ENCODE assay signal across 16 mouse cellular contexts in genomic region chr7:45086084-45086483, GRCm38 (mm10). TPM values are rescaled to one million over a fixed set of nuclear protein-coding genes. Genes with fewer than 3 reads are reported as not detected.
DNase-seq lines count a peak whose midpoint lies in the region; ATAC-seq and TF ChIP-seq lines count a peak whose summit lies in the region.
"Had no signal": no experiment of that assay in that cellular context is flagged by ENCODE, and none has a peak within 500 bp of the region (broad histone marks: within the 10 kb centered on the region; RNA-seq: fewer than 3 reads in every experiment).

No protein-coding gene starts in this region.

- no peak for ATAC-seq in forebrain, postnatal 0 days
- no peak for ATAC-seq in forebrain, embryonic 13.5 days
- ATAC-seq in kidney, postnatal 0 days (replicated peaks; ENCODE audit: low FRiP score, low read depth) = no peak
- ATAC-seq in forebrain, embryonic 15.5 days (replicated peaks) = no peak
- ATAC-seq: forebrain, embryonic 16.5 days; intestine, embryonic 16.5 days; midbrain, embryonic 13.5 days had no signal

- H3K27ac ChIP-seq in forebrain, postnatal 0 days (ENCODE audit: low read depth, low read length) = no peak overlapping the region
- H3K27ac ChIP-seq in forebrain, embryonic 13.5 days = no peak overlapping the region
- no peak overlapping the region for H3K27ac ChIP-seq in kidney, postnatal 0 days
- H3K27ac ChIP-seq in thymus, adult 2 months (ENCODE audit: control insufficient read depth, insufficient read depth, low read length) = no peak overlapping the region
- no peak overlapping the region for H3K27ac ChIP-seq in forebrain, embryonic 15.5 days (replicated peaks)
- H3K27ac ChIP-seq: liver, embryonic 15.5 days; midbrain, embryonic 13.5 days had no signal

- no peak overlapping the region for H3K4me3 ChIP-seq in forebrain, postnatal 0 days (ENCODE audit: low read depth, low read length)
- no peak overlapping the region for H3K4me3 ChIP-seq in forebrain, embryonic 13.5 days
- H3K4me3 ChIP-seq in kidney, postnatal 0 days (replicated peaks; ENCODE audit: low read depth, low read length) = no peak overlapping the region
- no peak overlapping the region for H3K4me3 ChIP-seq in thymus, adult 2 months (ENCODE audit: control insufficient read depth, insufficient read depth, low read length)
- no peak overlapping the region for H3K4me3 ChIP-seq in forebrain, embryonic 15.5 days
- H3K4me3 ChIP-seq: liver, embryonic 15.5 days; midbrain, embryonic 13.5 days had no signal

- 79% methylated on average over 4 of the region's 4 CpGs for WGBS in forebrain, postnatal 0 days
- 81% methylated on average over 4 of the region's 4 CpGs for WGBS in forebrain, embryonic 13.5 days
- 81% methylated on average over 4 of the region's 4 CpGs for WGBS in kidney, postnatal 0 days
- WGBS in thymus, adult 2 months = 84% methylated on average over 4 of the region's 4 CpGs
- 78% methylated on average over 4 of the region's 4 CpGs for WGBS in forebrain, embryonic 15.5 days

- TF ChIP-seq CTCF in forebrain, postnatal 0 days (IDR thresholded peaks at IDR 0.05; ENCODE audit: low read depth) = peak; percentile 20; the same call in 1 of the 2 replicates
- 0 out of 2 replicates have a peak, but pooled peaks have one; percentile 29 for TF ChIP-seq CTCF in kidney, postnatal 0 days (IDR thresholded peaks at IDR 0.05; ENCODE audit: low read depth)
- TF ChIP-seq CTCF in thymus, adult 2 months (IDR thresholded peaks at IDR 0.05; ENCODE audit: borderline replicate concordance, control insufficient read depth, extremely low read depth, insufficient read depth, low read length, poor library complexity) = 0 out of 2 replicates have a peak, but pooled peaks have one; percentile 20

- H3K4me2 ChIP-seq in forebrain, postnatal 0 days (ENCODE audit: low read depth) = no peak overlapping the region
- H3K4me2 ChIP-seq in forebrain, embryonic 13.5 days = no peak overlapping the region
- H3K4me2 ChIP-seq in kidney, postnatal 0 days (ENCODE audit: low read length) = no peak overlapping the region
- H3K4me2 ChIP-seq in forebrain, embryonic 15.5 days (replicated peaks) = no peak overlapping the region
- H3K4me2 ChIP-seq: liver, embryonic 15.5 days; midbrain, embryonic 13.5 days had no signal

- DNase-seq in forebrain, postnatal 0 days = no peak
- no peak for DNase-seq in kidney, postnatal 0 days (ENCODE audit: low spot score)
- DNase-seq in kidney, adult 8-10 months = no peak
- DNase-seq in thymus, adult 2 months = no peak
- DNase-seq in thymus, postnatal 4 days = no peak
- no peak for DNase-seq in embryo, embryonic 10.5 days (ENCODE audit: low spot score)
- DNase-seq: cerebellum, adult 8-10 months; gastrocnemius, postnatal 10 days; heart, postnatal 36 days; kidney, postnatal 36 days had no signal

- no peaks in the 10 kb centered on the region for H3K9me3 ChIP-seq in forebrain, postnatal 0 days (ENCODE audit: low read length)
- no peaks in the 10 kb centered on the region for H3K9me3 ChIP-seq in forebrain, embryonic 13.5 days (replicated peaks)
- H3K9me3 ChIP-seq in kidney, postnatal 0 days (replicated peaks; ENCODE audit: low read length) = no peaks in the 10 kb centered on the region
- no peaks in the 10 kb centered on the region for H3K9me3 ChIP-seq in forebrain, embryonic 15.5 days
- H3K9me3 ChIP-seq: liver, embryonic 15.5 days; midbrain, embryonic 13.5 days had no signal

- H3K27me3 ChIP-seq in forebrain, postnatal 0 days (ENCODE audit: insufficient read depth, low read length) = no peaks in the 10 kb centered on the region
- H3K27me3 ChIP-seq in forebrain, embryonic 13.5 days = no peaks in the 10 kb centered on the region
- H3K27me3 ChIP-seq in kidney, postnatal 0 days (ENCODE audit: insufficient read depth, low read length) = no peaks in the 10 kb centered on the region
- H3K27me3 ChIP-seq in thymus, adult 2 months (ENCODE audit: control insufficient read depth, insufficient read depth, low read length) = peaks cover 2% of the 10 kb centered on the region; the same call in 1 of the 2 replicates
- no peaks in the 10 kb centered on the region for H3K27me3 ChIP-seq in forebrain, embryonic 15.5 days
- H3K27me3 ChIP-seq: liver, embryonic 15.5 days; midbrain, embryonic 13.5 days had no signal

- H3K36me3 ChIP-seq in forebrain, postnatal 0 days (ENCODE audit: insufficient read depth) = 0 out of 2 replicates have a peak, but pooled peaks cover 12% of the 10 kb centered on the region
- H3K36me3 ChIP-seq in forebrain, embryonic 13.5 days (ENCODE audit: poor library complexity, severe bottlenecking) = peaks cover 51% of the 10 kb centered on the region
- peaks cover 32% of the 10 kb centered on the region for H3K36me3 ChIP-seq in kidney, postnatal 0 days (ENCODE audit: insufficient read depth, low read length)
- no peaks in the 10 kb centered on the region for H3K36me3 ChIP-seq in thymus, adult 2 months (ENCODE audit: control insufficient read depth, insufficient read depth, low read length)
- H3K36me3 ChIP-seq in forebrain, embryonic 15.5 days = peaks cover 8% of the 10 kb centered on the region; the same call in 1 of the 2 replicates
- H3K36me3 ChIP-seq: liver, embryonic 15.5 days had no signal

- TF ChIP-seq POLR2A in thymus, adult 2 months (IDR thresholded peaks at IDR 0.05; ENCODE audit: control insufficient read depth, extremely low read depth, insufficient read depth, low read length, poor library complexity) = no peak

- no peak overlapping the region for H3K9ac ChIP-seq in forebrain, postnatal 0 days
- H3K9ac ChIP-seq in forebrain, embryonic 13.5 days = no peak overlapping the region
- H3K9ac ChIP-seq in kidney, postnatal 0 days (ENCODE audit: low read depth, low read length) = no peak overlapping the region
- H3K9ac ChIP-seq in forebrain, embryonic 15.5 days (replicated peaks) = no peak overlapping the region
- H3K9ac ChIP-seq: liver, embryonic 15.5 days; midbrain, embryonic 13.5 days had no signal

- no peaks in the 10 kb centered on the region for H3K4me1 ChIP-seq in forebrain, postnatal 0 days (ENCODE audit: insufficient read depth)
- peaks cover 3% of the 10 kb centered on the region for H3K4me1 ChIP-seq in forebrain, embryonic 13.5 days
- 0 out of 2 replicates have a peak, but pooled peaks cover 3% of the 10 kb centered on the region for H3K4me1 ChIP-seq in kidney, postnatal 0 days (replicated peaks; ENCODE audit: insufficient read depth, low read length)
- peaks cover 26% of the 10 kb centered on the region for H3K4me1 ChIP-seq in thymus, adult 2 months (replicated peaks; ENCODE audit: control insufficient read depth, insufficient read depth, low read length)
- peaks cover 2% of the 10 kb centered on the region; the same call in 1 of the 2 replicates for H3K4me1 ChIP-seq in forebrain, embryonic 15.5 days

RNA-seq across cellular contexts. Expression of gene Rcn3, which starts 5.9 kb away (rescaled TPM):
- total RNA-seq in forebrain, postnatal 0 days (2014; rRNA removed) = 29.7 and 43.8 TPM in 2 replicates
- 32.6 and 36.4 TPM in 2 replicates for polyA plus RNA-seq in forebrain, postnatal 0 days (2015; fragmentation: Nextera tagmentation; extraction: Ambion mirVana)
- 61.3 and 62.0 TPM in 2 replicates for polyA plus RNA-seq in forebrain, embryonic 13.5 days (2015; fragmentation: Nextera tagmentation; extraction: Ambion mirVana)
- polyA plus RNA-seq in kidney, postnatal 0 days (2015; fragmentation: Nextera tagmentation; extraction: Ambion mirVana) = 215 and 228 TPM in 2 replicates
- polyA plus RNA-seq in thymus, adult 2 months (2012; rRNA removed) = 22.2 and 34.9 TPM in 2 replicates
- polyA plus RNA-seq in forebrain, embryonic 15.5 days (2015; fragmentation: Nextera tagmentation; extraction: Ambion mirVana) = 49.6 and 54.4 TPM in 2 replicates

RNA-seq across cellular contexts. Expression of gene Fcgrt, which starts 17.6 kb away (rescaled TPM):
- total RNA-seq in forebrain, postnatal 0 days (2014; rRNA removed) = 24.9 and 29.4 TPM in 2 replicates
- 35.1 and 44.7 TPM in 2 replicates for polyA plus RNA-seq in forebrain, postnatal 0 days (2015; fragmentation: Nextera tagmentation; extraction: Ambion mirVana)
- 8.0 and 9.9 TPM in 2 replicates for polyA plus RNA-seq in forebrain, embryonic 13.5 days (2015; fragmentation: Nextera tagmentation; extraction: Ambion mirVana)
- polyA plus RNA-seq in kidney, postnatal 0 days (2015; fragmentation: Nextera tagmentation; extraction: Ambion mirVana) = 134 and 145 TPM in 2 replicates
- polyA plus RNA-seq in thymus, adult 2 months (2012; rRNA removed) = 30.8 and 38.9 TPM in 2 replicates
- 16.6 and 17.8 TPM in 2 replicates for polyA plus RNA-seq in forebrain, embryonic 15.5 days (2015; fragmentation: Nextera tagmentation; extraction: Ambion mirVana)

RNA-seq across cellular contexts. Expression of gene Prrg2, which starts 23.6 kb away (rescaled TPM):
- 6.3 and 15.9 TPM in 2 replicates for total RNA-seq in forebrain, postnatal 0 days (2014; rRNA removed)
- polyA plus RNA-seq in forebrain, postnatal 0 days (2015; fragmentation: Nextera tagmentation; extraction: Ambion mirVana) = 14.9 and 15.1 TPM in 2 replicates
- polyA plus RNA-seq in forebrain, embryonic 13.5 days (2015; fragmentation: Nextera tagmentation; extraction: Ambion mirVana) = 14.7 and 14.8 TPM in 2 replicates
- 44.3 and 45.1 TPM in 2 replicates for polyA plus RNA-seq in kidney, postnatal 0 days (2015; fragmentation: Nextera tagmentation; extraction: Ambion mirVana)
- 32.4 and 40.5 TPM in 2 replicates for polyA plus RNA-seq in thymus, adult 2 months (2012; rRNA removed)
- polyA plus RNA-seq in forebrain, embryonic 15.5 days (2015; fragmentation: Nextera tagmentation; extraction: Ambion mirVana) = 12.6 and 15.3 TPM in 2 replicates

RNA-seq across cellular contexts. Expression of gene Nosip, which starts 23.9 kb away (rescaled TPM):
- total RNA-seq in forebrain, postnatal 0 days (2014; rRNA removed) = 75.2 and 76.4 TPM in 2 replicates
- polyA plus RNA-seq in forebrain, postnatal 0 days (2015; fragmentation: Nextera tagmentation; extraction: Ambion mirVana) = 74.3 and 75.2 TPM in 2 replicates
- 52.7 and 58.5 TPM in 2 replicates for polyA plus RNA-seq in forebrain, embryonic 13.5 days (2015; fragmentation: Nextera tagmentation; extraction: Ambion mirVana)
- polyA plus RNA-seq in kidney, postnatal 0 days (2015; fragmentation: Nextera tagmentation; extraction: Ambion mirVana) = 65.0 and 65.3 TPM in 2 replicates
- polyA plus RNA-seq in thymus, adult 2 months (2012; rRNA removed) = 159 and 165 TPM in 2 replicates
- 62.4 and 63.9 TPM in 2 replicates for polyA plus RNA-seq in forebrain, embryonic 15.5 days (2015; fragmentation: Nextera tagmentation; extraction: Ambion mirVana)

RNA-seq across cellular contexts. Expression of gene Prr12, which starts 33.4 kb away (rescaled TPM):
- 12.6 and 14.0 TPM in 2 replicates for total RNA-seq in forebrain, postnatal 0 days (2014; rRNA removed)
- 4.9 and 8.2 TPM in 2 replicates for polyA plus RNA-seq in forebrain, postnatal 0 days (2015; fragmentation: Nextera tagmentation; extraction: Ambion mirVana)
- 14.9 and 17.2 TPM in 2 replicates for polyA plus RNA-seq in forebrain, embryonic 13.5 days (2015; fragmentation: Nextera tagmentation; extraction: Ambion mirVana)
- 5.8 and 6.1 TPM in 2 replicates for polyA plus RNA-seq in kidney, postnatal 0 days (2015; fragmentation: Nextera tagmentation; extraction: Ambion mirVana)
- 32.7 and 43.5 TPM in 2 replicates for polyA plus RNA-seq in thymus, adult 2 months (2012; rRNA removed)
- polyA plus RNA-seq in forebrain, embryonic 15.5 days (2015; fragmentation: Nextera tagmentation; extraction: Ambion mirVana) = 16.0 and 16.1 TPM in 2 replicates
